Mouse (Mus musculus) megakaryocyte progenitor cell, adult 5-6 weeks (primary cell): ENCODE data around the gene R3hcc1l. TPM values are rescaled to one million over a fixed set of nuclear protein-coding genes. Genes with fewer than 3 reads are reported as not detected.

Source experiments
- ATAC-seq: replicated peaks from 2 replicates; pipeline ENCODE4 v1.8.0; 2016; ENCODE audit warnings: mild to moderate bottlenecking, moderate TSS enrichment, inconsistent platforms; ENCODE audit not compliant: poor library complexity
- total RNA-seq, 2 experiments: library from RNA; stranded (forward) in 1 of 2; stranded (reverse) in 1 of 2; fragments of 157-497, 149-512 nt in 1 of 2; fragments of 200-1000 nt in 1 of 2; gene quantifications; 2 replicates each; pipeline versions ENCODE4 v1.2.3 to v1.2.4; 2015 to 2017

Gene R3hcc1l
- total RNA-seq, 2 experiments from 2014 or later: 24.0 to 24.6 TPM

DNA sequence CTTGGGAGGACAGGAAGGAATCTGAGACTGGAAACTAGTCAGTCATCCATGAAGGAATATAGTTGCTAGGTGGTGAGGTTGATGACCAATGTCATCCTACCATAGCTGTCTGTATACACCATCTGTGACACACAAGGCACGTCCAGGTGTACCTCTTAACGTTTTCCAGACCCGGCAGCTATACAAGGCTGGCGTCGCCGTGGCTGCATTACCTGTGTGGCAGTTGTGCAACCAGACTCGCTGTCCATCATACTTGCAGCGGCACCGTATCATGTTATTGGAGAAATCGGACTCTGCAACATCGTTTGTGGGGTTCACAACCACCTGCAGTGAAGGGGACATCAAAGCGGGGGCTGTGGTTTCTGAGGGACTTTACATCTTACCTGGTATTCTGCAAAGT, 78.7 kb downstream of the R3hcc1l start:
- ATAC-seq: no peak

DNA sequence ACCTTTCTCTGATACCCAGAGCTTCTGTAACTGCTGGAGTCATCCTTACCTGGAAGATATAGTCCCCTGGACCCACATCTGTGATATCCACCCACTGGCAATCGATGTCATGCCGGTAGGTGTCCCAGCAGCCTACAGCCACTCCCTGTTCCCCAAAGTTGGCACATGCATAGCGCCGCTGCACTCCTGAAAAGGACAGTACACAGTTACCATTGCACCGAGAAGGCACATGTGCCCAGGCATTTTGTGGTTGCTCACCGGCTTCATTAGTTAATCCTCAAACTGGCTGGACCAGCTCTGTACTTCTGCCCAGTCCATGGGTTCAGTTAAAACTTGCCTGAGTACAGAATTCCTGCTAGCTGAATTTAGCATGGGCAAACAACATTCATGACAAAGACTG, 79.3 kb downstream of the R3hcc1l start:
- ATAC-seq: no peak

DNA sequence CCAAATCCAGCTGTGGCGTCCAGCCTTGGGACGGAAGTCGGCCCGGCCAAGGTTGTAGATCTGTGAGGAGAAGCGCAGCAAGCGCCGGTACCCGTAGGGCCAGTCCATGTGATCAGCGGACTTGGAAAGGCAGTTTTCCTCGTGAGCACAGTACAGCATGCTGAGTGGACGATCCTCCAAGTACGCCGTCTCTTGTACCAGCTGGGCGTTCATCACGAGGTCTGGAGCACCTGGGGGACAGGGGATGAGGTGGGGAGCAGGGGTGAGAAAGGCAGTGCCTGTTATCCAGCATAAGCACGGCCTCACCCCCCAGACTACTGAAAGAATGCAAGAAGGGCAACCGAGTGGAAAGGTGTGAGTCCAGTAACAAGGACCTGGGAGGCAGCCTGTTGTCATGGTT, 81.3 kb downstream of the R3hcc1l start:
- ATAC-seq: no peak

DNA sequence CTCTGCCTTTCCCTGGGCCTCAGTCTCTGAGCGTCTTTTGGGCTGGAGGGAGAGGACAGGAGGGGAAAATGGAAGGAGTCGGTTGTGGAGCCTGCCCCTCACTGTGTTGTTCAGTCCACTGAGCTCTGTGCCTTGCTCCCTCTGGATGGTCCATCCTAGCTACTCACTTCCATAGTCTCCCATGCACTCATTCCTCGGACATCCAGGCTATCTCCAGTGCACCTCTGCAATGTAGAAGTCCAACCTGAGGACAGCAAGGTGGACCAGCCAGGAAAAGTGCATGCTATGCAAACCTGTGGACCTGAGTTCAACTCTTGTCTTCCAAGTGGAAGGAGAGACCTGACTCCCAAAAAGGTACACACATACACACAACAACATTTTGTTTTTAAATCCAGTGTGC, 82.0 kb downstream of the R3hcc1l start:
- no peak for ATAC-seq

DNA sequence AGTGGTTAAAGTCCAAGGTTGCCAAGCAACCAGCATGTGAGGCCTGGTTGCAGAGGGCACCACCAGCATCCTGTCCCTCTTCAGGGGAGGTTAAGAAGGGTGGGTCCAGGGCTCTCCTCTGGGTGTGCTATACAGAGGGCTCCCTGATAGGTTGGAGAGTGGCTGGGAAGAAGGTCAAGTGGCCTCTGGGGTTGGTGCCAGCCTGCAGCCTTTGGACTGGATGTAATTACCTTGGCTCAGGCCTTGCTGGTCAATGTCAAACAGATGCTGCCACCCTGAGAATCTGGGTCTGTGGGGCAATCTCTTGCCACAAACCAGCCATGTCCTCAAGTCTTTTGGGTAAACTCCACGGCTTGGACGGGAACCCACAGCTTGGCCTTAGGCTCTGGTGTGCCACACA, 82.9 kb downstream of the R3hcc1l start:
- ATAC-seq: no peak

DNA sequence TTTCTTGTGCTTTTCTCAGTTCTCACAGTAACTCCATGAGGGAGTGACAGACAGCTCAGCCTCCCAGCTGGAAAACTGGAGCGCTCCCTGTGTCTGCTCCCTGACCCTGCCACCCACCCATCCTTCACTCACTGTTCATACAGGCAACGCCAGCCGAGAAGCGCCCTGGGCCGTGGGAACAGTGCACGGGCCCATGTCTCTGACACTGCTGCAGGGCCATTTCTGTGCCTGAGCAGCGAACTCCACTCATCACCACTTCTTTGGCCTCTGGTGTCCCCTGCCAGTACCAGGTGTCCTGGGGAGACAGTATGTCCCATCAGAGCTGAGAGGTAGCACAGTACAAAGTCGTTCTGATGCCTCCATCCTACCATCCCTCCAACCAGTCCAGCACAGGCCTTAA, 83.5 kb downstream of the R3hcc1l start:
- ATAC-seq: no peak

DNA sequence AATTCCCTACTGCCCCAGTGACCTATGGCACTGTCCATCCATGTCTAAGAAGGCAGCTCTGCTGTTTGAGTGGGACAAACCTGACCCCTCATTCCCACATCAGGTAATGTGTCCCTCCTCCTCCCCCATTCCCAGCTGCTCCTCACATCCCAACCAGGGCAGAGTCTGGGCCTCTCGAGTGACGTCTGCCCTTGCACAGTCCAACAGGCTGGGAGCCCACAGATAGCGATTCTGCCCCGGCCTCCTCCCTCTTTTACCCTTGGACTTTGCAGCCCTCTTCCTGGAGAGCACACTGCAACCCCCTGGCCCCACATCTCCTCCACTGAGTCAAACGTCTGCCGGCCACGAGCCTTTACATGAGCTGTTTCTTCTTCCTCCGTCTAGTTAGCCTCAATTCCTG, 84.0 kb downstream of the R3hcc1l start:
- ATAC-seq: no peak

DNA sequence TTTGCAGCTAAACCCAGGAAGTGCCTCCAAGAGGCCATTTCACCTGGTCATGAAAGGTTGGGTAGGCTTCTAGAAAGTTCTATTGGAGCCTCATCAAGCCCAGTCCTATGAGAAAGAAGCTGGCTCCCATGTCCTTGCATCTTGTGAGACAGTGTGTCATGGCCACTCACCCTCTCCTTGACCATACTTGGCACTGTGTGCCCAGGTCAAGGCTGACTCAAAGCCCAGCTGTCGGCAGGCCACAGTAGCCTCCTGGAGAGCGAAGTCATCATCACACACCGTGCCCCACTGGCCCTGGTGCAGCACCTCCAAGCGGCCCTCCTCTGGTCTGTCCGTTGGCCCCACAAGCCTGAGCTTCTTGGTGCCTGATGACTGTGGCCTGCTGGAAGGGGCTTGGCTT, 89.5 kb downstream of the R3hcc1l start:
- ATAC-seq: no peak

DNA sequence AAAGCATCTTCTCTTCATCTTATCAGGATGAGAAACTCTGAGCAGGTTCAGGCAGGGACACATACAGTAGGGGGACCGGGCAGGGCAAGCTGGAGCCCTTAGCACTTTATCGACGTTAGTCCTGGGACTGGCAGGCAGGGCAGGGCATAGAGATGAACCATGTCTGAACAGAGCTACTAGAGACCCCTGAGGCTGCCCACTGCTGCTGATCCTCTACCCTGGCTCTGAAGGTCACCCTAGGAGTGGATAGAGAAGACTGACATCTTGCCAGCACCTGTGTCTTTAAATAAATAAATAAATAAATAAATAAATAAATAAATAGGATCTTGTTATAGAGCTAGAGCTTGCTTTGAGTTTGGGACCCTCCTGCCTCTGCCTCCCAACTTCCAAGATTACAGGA, 91.2 kb downstream of the R3hcc1l start:
- ATAC-seq: no peak

DNA sequence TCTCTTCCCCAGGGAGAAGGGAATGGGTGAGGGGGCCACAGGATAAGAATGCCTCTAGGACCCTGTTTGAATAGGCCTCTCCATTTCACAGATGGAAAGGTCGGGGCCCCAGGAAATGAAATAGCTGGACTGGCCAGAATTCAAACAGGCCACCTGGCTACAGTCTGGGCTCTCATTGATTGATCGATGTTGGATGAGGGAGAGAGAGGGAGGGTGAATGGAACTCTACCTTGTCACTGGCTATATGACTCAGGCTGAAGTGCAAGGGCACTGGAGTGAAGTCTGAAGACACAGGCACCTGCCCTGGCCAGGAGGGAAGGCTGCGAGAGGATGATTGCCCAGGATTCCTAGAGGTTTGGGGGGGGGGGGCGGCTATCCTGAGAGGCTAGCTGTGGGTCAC, 93.2 kb downstream of the R3hcc1l start:
- ATAC-seq: no peak

DNA sequence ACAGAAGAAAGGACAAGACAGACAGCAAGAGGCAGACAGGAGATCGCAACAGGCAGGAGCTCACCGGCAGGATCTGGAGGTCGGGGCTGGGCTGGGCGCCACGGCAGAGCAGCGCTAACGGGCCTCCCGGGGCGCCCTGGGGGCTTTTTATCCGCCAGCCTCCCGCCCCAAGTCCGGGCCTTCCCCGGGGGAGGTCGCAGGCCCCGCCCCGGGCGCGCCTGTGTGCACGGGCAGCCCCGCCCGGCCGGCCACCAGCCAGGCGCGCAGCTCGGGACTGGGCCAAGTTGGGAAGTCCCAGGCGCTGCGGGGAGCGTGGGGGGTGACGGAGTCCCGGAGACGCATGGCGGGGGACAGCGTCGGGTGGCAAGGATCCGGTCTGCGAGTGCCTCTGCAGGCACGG, 94.1 kb downstream of the R3hcc1l start, which contains the start of gene Loxl4:
Loxl4 (minus strand) TSS at position 160 of the 400 bp plus-strand sequence.
- ATAC-seq: 0 out of 2 replicates have a peak, but pooled peaks have one; percentile 26

DNA sequence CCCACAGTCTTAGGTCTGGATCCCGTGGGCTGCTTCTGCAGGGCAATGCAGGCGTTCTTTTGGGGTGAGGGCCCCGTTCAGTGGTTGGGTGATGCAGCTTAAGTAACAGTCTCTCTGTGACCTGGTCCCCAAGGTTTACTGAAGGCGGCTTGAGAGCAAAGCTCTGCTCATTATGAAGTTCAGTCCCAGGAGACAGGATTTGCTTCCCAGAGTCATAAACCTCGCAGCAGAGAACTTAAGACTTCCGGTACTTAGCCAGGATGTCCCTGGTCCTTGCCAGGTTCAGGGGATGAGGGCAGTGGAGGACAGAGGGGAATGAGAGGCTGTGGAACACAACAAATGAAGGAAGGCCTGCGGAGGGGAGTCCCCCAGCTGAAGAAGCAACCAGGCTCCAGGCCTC, 94.6 kb downstream of the R3hcc1l start:
- ATAC-seq: no peak

DNA sequence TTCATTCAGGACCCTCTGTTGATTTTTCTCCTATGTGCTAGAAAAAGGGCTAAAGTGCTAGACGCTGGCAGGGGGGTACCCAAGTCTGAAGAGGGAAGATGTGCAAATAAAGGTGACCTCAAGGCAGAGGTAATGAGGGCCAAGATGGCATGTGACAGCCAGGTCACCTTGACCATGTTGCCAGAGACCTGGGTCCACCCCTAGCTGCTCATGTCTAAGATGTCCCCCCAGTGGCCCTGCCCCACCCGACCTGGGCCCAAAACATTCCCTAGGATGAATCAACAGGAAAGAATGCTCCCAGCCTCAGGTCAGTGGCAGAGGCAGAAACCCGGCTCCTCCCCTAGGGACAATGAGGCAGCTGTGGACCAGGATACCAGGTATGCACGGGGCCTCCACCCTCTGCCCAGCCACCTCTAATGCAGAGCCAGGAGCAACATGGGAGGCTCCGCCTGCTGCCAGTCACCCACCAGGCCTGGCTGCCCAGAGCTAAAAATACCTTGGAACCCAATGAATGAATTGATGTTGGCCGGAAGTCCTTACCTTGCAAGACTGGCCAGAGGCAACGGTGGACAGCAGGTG, 95.2 kb downstream of the R3hcc1l start:
- no peak for ATAC-seq

DNA sequence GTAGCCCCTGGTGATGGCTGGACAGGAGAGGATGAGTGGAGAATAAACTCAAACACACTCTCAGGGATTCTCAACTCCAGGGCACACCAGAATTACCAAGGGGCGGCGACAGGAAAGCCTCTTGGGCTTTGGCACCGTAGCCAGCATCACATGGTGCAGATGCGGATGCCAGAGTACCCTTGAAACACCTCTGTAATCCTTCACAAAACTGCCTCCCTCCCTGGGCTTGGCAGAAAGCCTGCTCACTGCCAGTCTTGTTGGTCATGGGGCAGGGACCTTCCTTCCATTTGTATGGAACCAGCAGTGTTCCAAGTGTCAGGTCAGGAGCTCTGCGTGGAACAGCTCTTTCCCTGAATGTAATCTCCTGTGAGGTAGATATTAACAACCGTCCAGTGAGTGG, 109.5 kb downstream of the R3hcc1l start:
- no peak for ATAC-seq

DNA sequence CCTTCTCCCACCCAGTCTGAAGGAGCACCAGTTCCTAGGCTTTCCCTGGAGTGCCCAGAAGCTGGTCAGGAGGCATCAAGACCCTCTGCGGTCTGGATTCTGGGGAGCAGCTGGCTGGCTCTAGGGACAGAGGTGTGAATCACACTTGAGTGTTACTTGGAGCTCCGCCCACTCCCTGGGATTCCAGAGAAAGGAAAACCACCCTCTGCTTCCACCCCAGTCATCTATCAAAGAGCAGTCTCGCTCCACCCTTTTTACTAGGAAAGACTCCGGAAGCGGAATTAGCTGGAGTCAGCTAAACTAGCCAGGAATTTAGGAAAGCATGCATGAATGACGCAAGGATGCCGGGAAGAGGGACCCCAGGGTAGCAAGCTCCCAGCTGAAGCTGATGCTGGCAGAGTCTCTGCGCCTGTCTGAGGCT, 113.0 kb downstream of the R3hcc1l start:
- ATAC-seq: no peak

DNA sequence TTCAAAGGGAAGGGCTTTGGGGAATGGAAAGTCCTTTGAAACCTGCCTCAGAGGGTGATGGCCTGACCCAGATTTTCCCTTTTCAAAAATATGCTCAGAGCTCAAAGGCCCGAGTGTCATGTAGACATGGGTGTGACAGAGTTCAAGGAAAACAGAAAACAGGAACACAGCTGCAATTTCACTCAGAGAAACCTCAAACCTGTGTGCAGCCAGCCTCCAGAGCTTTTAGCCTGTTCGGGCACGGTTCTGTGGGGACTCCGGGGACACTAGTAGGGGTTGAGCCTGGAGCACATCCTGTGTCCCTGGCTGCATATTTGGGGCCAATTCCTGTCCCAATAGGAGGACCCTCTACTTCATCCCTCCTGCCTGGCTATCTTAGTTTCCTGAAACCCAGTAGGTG, 113.7 kb downstream of the R3hcc1l start:
- ATAC-seq: no peak

DNA sequence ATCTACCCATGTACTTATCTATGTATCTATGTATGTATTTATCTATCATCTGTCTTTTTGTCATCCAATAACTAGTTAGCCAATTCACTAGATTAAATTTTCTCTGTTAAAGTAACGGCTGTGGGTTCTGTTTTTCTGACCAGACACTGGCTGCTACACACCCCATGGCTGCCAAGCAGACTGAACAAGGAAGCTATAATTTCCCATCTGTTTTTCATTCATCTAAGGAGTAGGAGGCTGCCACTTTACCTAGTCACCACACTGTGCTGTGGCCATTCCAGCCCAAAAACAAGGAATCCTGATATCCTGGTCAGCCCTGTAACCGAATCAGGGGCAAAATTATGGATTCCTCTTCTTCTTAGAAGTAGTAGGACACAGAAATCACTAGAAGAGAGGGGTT, 115.1 kb downstream of the R3hcc1l start:
- ATAC-seq: no peak

DNA sequence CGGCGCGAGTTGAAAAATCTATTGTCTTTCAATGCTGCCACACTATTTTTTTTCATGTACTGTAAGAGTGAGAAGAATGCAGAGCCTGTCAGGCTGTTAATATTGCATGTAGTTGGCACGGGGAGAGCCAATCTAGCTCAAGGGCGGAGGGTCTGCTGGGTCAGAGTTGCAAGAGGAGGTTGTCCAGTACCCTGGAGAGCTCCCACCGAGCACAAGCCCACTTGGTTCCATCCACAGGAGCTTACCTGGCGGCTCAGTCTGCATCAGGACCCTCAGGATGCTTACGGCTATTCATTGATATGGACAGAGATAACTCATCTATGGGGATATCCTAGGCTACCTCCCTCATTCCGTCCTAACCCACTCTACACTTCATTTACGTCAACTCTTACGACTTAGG, 118.1 kb downstream of the R3hcc1l start:
- ATAC-seq: no peak

DNA sequence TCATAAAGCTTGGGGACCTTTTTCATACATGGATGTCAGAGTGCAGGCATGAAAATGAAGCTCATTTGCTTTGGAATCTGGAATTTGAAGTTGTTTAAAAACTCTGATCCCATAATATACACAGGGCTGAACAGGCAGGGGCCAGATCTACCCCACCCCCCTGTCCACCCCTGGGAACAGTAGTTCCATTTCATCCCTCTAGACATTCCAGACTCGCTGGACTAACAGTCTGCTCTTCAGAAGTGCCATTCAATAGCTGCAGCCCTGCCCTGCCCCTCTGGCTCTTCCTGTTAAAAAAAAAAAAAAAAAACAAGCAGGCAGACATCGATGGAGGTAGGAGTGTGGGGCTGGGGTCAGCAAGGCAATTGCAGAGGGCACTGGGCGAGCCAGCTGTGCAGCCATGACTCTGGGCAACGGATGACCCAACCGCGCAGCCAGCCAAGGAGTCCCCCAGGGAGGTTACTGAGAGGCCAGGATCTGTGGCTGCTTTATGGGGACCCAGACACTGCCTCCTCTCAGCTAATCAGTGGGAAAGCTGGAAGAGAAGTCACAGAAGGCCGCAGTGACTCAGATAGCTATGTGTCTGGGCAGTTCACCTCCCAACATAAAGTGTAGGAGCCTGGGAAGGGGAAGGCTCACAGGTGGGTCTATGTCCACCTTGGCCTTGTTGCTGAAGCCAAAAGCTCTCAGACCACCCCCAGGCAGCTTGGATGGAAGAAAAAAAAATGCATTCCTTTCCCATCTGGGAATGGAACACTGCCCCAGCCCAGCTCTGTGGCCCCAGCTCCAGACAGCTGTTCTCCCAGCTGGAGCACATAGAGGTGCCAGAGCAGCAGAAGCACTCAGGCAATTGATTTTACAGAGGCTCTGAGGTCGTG, 120.3 kb downstream of the R3hcc1l start:
- ATAC-seq: no peak

DNA sequence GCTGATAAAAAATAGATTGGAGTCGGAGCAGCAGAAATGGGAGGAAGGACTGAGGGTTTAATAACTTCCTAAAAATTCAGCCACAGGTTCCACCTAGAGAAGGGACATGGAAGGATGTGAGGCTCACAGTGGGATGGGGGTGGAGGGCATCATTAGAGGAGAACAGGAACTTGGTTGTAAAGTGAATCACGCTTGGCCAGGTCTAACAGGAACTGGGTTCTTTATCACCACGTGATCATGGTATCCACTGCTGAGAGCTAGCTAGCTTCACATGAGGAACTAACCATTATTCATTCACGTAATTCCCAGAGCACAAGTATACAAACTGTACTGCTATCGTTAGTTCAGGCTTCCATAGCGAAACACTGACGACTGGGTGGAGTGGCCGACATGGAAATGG, 121.0 kb downstream of the R3hcc1l start:
- ATAC-seq: peak; percentile 57

DNA sequence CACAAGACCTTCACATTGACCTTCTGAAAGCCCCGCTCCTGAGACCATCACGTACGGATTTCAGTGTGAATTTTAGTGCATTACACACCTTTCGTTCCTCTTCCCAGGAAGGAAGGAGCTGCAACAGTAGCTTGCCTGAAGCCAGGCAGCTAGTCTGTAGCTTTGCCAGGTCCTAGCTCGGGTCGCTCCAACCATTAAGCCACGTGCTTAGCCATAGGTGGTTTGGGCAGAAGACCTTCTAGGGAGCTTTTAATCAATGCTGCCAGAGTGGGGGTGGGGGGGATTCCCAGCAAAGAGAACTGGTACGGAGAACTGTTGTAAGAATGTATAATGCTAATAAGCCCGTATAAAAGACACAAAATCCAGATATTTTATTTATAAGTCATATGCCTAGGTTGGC, 121.7 kb downstream of the R3hcc1l start:
- ATAC-seq: no peak
